Mouse (Mus musculus): Measurements from ENCODE around the gene Cpt2. TPM values are rescaled to one million over a fixed set of nuclear protein-coding genes. Genes with fewer than 3 reads are reported as not detected.

Cpt2 gene
- total and polyA plus RNA-seq, 3 experiments = 10.8 to 14.1 (median 13.5) TPM

- DNase-seq (ENCODE audit: extremely low read depth) = no peak
- no peaks in the 10 kb centered on the region for H3K9me3 ChIP-seq (replicated peaks; ENCODE audit: low read length)
- no peak overlapping the region for H3K4me2 ChIP-seq (ENCODE audit: insufficient read depth, low read depth, poor library complexity, severe bottlenecking)
- H3K79me2 ChIP-seq (replicated peaks; ENCODE audit: control insufficient read depth, extremely low read depth, insufficient read depth, poor library complexity, severe bottlenecking) = no peaks in the 10 kb centered on the region
- no peak overlapping the region for H3K4me3 ChIP-seq (replicated peaks in 1 of 3; ENCODE audit: low read depth in 2 of 3, low read length in 2 of 3, poor library complexity in 1 of 3)
- H3K27me3 ChIP-seq (replicated peaks) = peaks cover 12% of the 10 kb centered on the region
- in situ Hi-C loops (cut with MboI; ENCODE audit: low pct_ligation_motif_present, low pct_unique_long_range_greater_than_20kb, low sequenced_read_pairs) = no loop called here
- H3K4me1 ChIP-seq (ENCODE audit: control insufficient read depth in 1 of 2, insufficient read depth in 2 of 2) = peaks cover 2 to 10% of the 10 kb centered on the region in 2 experiments; a peak in 2 of 4 replicates
- H3K27ac ChIP-seq (ENCODE audit: insufficient read depth, low read depth) = no peak overlapping the region
- dilution Hi-C loops (cut with MboI; ENCODE audit: extremely low pct_ligation_motif_present, extremely low pct_unique_long_range_greater_than_20kb, low sequenced_read_pairs) = no loop called here
- no peak overlapping the region for H3K9ac ChIP-seq (ENCODE audit: insufficient read depth, low read depth)
- no peaks in the 10 kb centered on the region for H3K36me3 ChIP-seq (replicated peaks in 1 of 2; ENCODE audit: control insufficient read depth in 1 of 2, insufficient read depth in 1 of 2, low read length in 1 of 2)
- TF ChIP-seq JUN (IDR thresholded peaks at IDR 0.05; ENCODE audit: insufficient read depth, low read depth, low read length) (no peak), USF1 (IDR thresholded peaks at IDR 0.05; ENCODE audit: low read depth, low read length) (no peak), CTCF (conservative IDR thresholded peaks at IDR 0.05 in 1 of 2, IDR thresholded peaks at IDR 0.05 in 1 of 2; ENCODE audit: low read depth in 2 of 2, low read length in 2 of 2) (no peak), TCF12 (IDR thresholded peaks at IDR 0.05; ENCODE audit: low read depth, low read length) (no peak), POLR2A (IDR thresholded peaks at IDR 0.05; ENCODE audit: low read depth, low read length) (no peak), USF2 (conservative IDR thresholded peaks at IDR 0.05; ENCODE audit: low read depth, low read length) (no peak), SIN3A (IDR thresholded peaks at IDR 0.05; ENCODE audit: low read length) (no peak), POLR2AphosphoS2 (IDR thresholded peaks at IDR 0.05; ENCODE audit: low read depth, low read length) (no peak), ELF1 (IDR thresholded peaks at IDR 0.05; ENCODE audit: low read depth, low read length) (no peak), MEF2A (IDR thresholded peaks at IDR 0.05; ENCODE audit: borderline replicate concordance, low read depth, low read length) (no peak), SMC3 (IDR thresholded peaks at IDR 0.05; ENCODE audit: low read depth, low read length) (no peak), JUND (conservative IDR thresholded peaks at IDR 0.05; ENCODE audit: low read depth, low read length) (no peak), ZNF384 (IDR thresholded peaks at IDR 0.05; ENCODE audit: low read depth, low read length) (no peak), ZKSCAN1 (IDR thresholded peaks at IDR 0.05; ENCODE audit: borderline replicate concordance, low read depth, low read length) (no peak), BHLHE40 (IDR thresholded peaks at IDR 0.05; ENCODE audit: low read depth, low read length) (no peak), ZC3H11A (IDR thresholded peaks at IDR 0.05; ENCODE audit: low read depth, low read length) (no peak), MAFK (IDR thresholded peaks at IDR 0.05; ENCODE audit: insufficient replicate concordance, low read length) (no peak), ZMIZ1 (IDR thresholded peaks at IDR 0.05; ENCODE audit: low read depth, low read length) (no peak), TBP (conservative IDR thresholded peaks at IDR 0.05; ENCODE audit: low read depth, low read length) (no peak), EP300 (IDR thresholded peaks at IDR 0.05; ENCODE audit: low read length) (no peak)
These were observed 39.4 kb upstream of the Cpt2 start for GRCm38 (mm10) chr4:107962792-107963191.

- Histone ChIP-seq H3K4me3 (replicated peaks in 1 of 3; ENCODE audit: low read depth in 2 of 3, low read length in 2 of 3, poor library complexity in 1 of 3) (no peak overlapping the region), H3K9me3 (replicated peaks; ENCODE audit: low read length) (no peaks in the 10 kb centered on the region), H3K4me1 (ENCODE audit: control insufficient read depth in 1 of 2, insufficient read depth in 2 of 2) (peaks cover 2 to 10% of the 10 kb centered on the region in 2 experiments; a peak in 2 of 4 replicates), H3K27ac (ENCODE audit: insufficient read depth, low read depth) (no peak overlapping the region), H3K36me3 (replicated peaks in 1 of 2; ENCODE audit: control insufficient read depth in 1 of 2, insufficient read depth in 1 of 2, low read length in 1 of 2) (no peaks in the 10 kb centered on the region), H3K9ac (ENCODE audit: insufficient read depth, low read depth) (no peak overlapping the region), H3K27me3 (replicated peaks) (peaks cover 12% of the 10 kb centered on the region), H3K79me2 (replicated peaks; ENCODE audit: control insufficient read depth, extremely low read depth, insufficient read depth, poor library complexity, severe bottlenecking) (no peaks in the 10 kb centered on the region), H3K4me2 (ENCODE audit: insufficient read depth, low read depth, poor library complexity, severe bottlenecking) (no peak overlapping the region)
- dilution Hi-C loops (cut with MboI; ENCODE audit: extremely low pct_ligation_motif_present, extremely low pct_unique_long_range_greater_than_20kb, low sequenced_read_pairs) = no loop called here
- in situ Hi-C loops (cut with MboI; ENCODE audit: low pct_ligation_motif_present, low pct_unique_long_range_greater_than_20kb, low sequenced_read_pairs) = no loop called here
- no peak for DNase-seq (ENCODE audit: extremely low read depth)
- TF ChIP-seq USF1 (IDR thresholded peaks at IDR 0.05; ENCODE audit: low read depth, low read length) (no peak), GABPA (IDR thresholded peaks at IDR 0.05; ENCODE audit: insufficient replicate concordance, low read depth, low read length) (no peak), CHD2 (IDR thresholded peaks at IDR 0.05; ENCODE audit: low read length) (no peak), PAX5 (IDR thresholded peaks at IDR 0.05; ENCODE audit: low read length) (no peak), MAFK (IDR thresholded peaks at IDR 0.05; ENCODE audit: insufficient replicate concordance, low read length) (no peak), POLR2A (IDR thresholded peaks at IDR 0.05; ENCODE audit: low read depth, low read length) (no peak), MEF2A (IDR thresholded peaks at IDR 0.05; ENCODE audit: borderline replicate concordance, low read depth, low read length) (no peak), SIN3A (IDR thresholded peaks at IDR 0.05; ENCODE audit: low read length) (no peak), KAT2A (IDR thresholded peaks at IDR 0.05; ENCODE audit: insufficient replicate concordance, low read length) (no peak), HCFC1 (IDR thresholded peaks at IDR 0.05; ENCODE audit: low read depth, low read length) (no peak), TBP (conservative IDR thresholded peaks at IDR 0.05; ENCODE audit: low read depth, low read length) (no peak), ELF1 (IDR thresholded peaks at IDR 0.05; ENCODE audit: low read depth, low read length) (no peak), EP300 (IDR thresholded peaks at IDR 0.05; ENCODE audit: low read length) (no peak), POLR2AphosphoS2 (IDR thresholded peaks at IDR 0.05; ENCODE audit: low read depth, low read length) (no peak), MAZ (IDR thresholded peaks at IDR 0.05; ENCODE audit: low read depth, low read length) (no peak), IRF4 (IDR thresholded peaks at IDR 0.05; ENCODE audit: low read depth, low read length) (no peak), MAX (IDR thresholded peaks at IDR 0.05; ENCODE audit: low read length) (no peak), CTCF (conservative IDR thresholded peaks at IDR 0.05 in 1 of 2, IDR thresholded peaks at IDR 0.05 in 1 of 2; ENCODE audit: low read depth in 2 of 2, low read length in 2 of 2) (no peak)
These were observed 38.8 kb upstream of the Cpt2 start for GRCm38 (mm10) chr4:107962044-107962732.

Measured in CH12.LX (cell line).